Mouse (Mus musculus): ENCODE results near the gene Lrrc26.
"Not testable (repeated sequence)": the region's sequence is repeated elsewhere in the genome, so short reads cannot be mapped to it uniquely, and the experiment has no call there.

- TF ChIP-seq CTCF (IDR thresholded peaks at IDR 0.05; ENCODE audit: low read depth); EP300 (optimal IDR thresholded peaks at IDR 0.05): not testable (repeated sequence)
These were observed 32.5 kb upstream of the Lrrc26 start for GRCm38 (mm10) chr2:25257250-25257649.
